Mouse (Mus musculus) 3134 (cell line): Measurements from ENCODE around the gene Fcgr4.

Experiments used
- DNase-seq: peaks from one replicate; pipeline ENCODE4 v3.0.0-alpha.2; 2011; ENCODE audit warnings: low spot score; ENCODE audit not compliant: insufficient read length; ENCODE audit errors: extremely low read depth

Fcgr4 gene

DNA sequence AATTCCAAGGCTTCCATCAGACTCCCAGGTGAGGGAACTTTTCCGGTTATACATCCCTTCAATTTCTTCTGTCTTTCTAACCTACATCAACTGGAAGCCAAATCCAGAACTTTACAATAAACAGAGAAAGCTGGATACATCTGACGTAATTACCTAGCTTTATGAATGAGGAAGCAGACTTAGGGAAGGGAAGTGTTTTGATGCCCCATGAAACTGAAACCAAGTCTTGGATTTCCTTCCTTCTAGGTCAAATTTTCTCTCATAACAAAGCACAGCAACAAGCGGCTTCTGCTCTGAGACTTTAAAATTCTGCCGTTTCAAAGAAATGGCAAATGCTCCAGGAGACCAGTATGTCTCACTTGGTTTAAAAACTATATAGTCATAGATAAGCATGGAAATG lies 12.4 kb upstream of the Fcgr4 start:
- no peak for DNase-seq

GRCm38 (mm10) chr1:171006905-171007304 lies 11.8 kb upstream of the Fcgr4 start:
- no peak for DNase-seq

DNA sequence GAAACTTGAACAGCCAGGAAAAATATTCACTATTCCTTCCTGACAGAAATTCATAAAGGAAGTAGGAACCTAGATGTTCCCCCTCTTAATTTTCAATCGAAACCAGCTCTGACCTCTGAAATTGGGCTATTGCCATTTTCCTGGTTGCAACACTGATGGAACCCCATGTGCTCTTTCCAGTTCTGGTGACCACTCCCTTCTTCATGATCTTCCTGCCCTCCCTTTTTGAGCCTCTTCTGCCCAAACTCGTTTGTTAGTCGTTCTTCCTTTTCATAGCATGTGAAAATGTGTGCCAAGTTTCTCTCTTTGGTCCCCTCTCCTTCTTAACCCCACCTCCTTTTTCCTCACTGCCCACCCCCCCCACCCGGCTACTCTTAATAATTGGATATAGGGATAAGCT lies 7.0 kb upstream of the Fcgr4 start:
- no peak for DNase-seq

DNA sequence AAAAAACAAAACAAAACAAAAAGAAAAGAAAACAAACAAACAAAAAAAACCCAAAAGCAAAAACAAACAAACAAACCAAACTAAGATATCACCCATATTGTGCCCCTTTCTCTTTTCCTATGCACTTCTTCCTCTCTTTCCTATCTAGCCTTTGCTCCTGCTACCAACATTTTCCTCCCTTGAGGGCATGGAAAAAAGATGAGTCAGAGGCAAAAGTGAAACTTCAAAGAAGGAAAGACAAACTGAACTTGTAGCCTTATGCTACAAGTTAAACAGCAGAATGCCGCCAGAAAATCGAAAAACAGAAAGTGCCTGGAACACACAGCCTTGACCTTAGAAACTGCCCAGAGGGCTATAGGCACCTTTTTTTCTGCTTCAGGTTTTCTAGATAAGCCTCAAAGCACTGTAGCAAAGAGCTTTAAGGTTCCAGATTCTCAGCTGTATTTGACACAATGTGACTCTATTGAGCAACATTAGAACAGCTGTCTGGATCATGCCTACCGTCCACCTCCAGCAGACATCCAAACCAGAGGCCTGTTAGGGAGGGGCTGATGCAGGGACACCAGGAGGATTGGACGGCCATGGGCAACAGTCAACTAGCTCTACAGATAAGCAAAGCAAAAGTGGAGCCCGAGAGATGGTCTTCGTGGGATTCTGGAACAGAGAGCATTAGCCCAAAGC lies 1.9 kb upstream of the Fcgr4 start:
- peak; percentile 54 for DNase-seq

- no peak for DNase-seq
These were observed 1.1 kb upstream of the Fcgr4 start for GRCm38 (mm10) chr1:171017468-171018158.

GRCm38 (mm10) chr1:171019311-171019950 lies 711 bp downstream of the Fcgr4 start:
- peak; percentile 80 for DNase-seq

GRCm38 (mm10) chr1:171031752-171032151 lies 13.0 kb downstream of the Fcgr4 start:
- DNase-seq: no peak

DNA sequence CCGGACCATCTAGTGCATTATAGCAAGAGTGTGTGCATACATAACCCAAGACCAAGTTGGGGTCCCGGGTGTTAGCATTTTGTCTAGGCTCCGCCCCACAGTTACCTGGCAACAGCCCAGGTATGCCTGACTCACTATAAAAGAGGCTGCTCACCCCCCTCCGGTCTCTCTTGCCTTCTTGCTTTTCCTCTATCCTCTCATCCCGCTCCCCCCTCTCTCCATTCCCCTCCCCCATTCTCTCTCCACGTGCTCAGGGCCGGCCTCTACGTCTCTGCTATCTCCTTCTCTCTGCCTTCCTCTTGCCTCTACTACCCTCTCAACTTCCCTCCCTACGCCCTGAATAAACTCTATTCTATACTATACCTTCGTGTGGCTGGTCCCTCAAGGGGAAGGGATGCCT lies 14.0 kb downstream of the Fcgr4 start:
- no peak for DNase-seq

- no peak for DNase-seq
These were observed 14.5 kb downstream of the Fcgr4 start for GRCm38 (mm10) chr1:171033196-171033595.

GRCm38 (mm10) chr1:171033756-171034155 lies 15.0 kb downstream of the Fcgr4 start:
- peak; percentile 71 for DNase-seq

DNA sequence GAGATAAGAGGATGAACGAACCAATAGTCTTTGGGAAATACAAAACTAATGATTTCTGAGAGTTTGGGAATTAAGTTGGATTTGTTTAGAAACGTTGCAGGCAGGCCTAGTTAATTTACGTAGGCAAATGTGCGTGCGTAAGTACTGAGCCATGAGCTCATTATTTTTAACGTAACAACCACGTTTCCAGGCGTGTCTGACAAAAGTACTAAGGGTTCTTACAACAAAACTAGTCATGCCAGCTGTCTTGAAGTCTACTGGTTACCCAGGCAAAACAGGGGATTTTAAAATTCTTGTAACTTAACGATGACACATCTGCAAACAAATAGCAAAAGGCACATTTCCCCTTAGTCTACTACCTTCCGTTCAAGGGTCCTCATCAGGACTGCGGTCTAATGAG lies 15.5 kb downstream of the Fcgr4 start:
- no peak for DNase-seq

DNA sequence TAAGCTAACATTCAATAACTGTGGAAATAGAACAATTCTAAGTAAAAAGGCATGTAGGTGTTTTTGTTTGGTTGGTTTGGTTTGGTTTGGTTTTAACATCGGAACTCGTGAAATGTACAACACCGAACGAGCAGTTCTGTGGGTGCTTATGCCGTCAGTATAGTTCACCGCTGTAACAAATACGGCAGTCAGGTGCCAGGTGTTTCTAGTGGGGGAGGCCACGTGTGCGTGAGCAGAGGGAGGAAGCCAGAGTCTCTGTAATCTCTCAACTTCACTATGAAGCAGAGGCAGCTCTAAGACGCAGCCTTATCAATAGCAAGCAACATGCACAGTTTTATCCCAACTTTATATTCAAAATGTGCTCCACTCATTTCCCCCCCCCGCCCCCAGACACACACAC lies 16.9 kb downstream of the Fcgr4 start:
- DNase-seq: no peak

DNA sequence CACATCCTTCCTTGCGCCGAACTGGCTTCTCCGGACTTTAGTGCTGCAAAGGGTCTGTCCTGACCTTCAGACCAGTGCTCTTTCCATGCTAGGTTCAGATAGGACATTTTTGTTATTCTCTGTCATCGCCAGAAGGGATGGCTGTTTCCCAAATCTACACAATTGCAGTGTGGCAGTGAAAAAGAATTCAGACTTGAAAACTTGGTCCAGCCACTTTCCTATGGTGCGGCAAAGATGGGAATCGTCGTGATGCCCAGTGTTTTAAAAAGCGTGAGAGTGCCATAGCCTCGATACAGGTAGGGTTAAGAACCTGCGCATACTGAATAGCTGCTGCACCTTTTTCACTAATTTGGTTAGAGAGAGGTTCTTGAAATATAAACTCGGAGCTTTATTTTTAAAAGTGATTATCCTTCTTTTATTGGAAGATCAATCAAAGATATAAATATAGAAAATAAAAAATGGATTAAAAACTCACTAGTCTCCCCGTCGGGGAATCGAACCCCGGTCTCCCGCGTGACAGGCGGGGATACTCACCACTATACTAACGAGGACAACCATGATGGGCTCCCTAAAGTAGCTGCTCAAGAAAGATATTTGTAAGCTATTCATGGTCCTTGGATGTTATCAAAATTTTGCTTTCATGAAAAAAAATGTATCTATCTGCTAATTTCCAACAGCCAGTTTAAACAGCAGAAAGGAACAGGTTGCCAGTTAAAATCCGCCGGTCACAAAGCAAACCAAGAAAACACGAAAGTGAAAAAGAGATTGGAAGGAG lies 18.0 kb downstream of the Fcgr4 start:
- DNase-seq: peak; percentile 73

DNA sequence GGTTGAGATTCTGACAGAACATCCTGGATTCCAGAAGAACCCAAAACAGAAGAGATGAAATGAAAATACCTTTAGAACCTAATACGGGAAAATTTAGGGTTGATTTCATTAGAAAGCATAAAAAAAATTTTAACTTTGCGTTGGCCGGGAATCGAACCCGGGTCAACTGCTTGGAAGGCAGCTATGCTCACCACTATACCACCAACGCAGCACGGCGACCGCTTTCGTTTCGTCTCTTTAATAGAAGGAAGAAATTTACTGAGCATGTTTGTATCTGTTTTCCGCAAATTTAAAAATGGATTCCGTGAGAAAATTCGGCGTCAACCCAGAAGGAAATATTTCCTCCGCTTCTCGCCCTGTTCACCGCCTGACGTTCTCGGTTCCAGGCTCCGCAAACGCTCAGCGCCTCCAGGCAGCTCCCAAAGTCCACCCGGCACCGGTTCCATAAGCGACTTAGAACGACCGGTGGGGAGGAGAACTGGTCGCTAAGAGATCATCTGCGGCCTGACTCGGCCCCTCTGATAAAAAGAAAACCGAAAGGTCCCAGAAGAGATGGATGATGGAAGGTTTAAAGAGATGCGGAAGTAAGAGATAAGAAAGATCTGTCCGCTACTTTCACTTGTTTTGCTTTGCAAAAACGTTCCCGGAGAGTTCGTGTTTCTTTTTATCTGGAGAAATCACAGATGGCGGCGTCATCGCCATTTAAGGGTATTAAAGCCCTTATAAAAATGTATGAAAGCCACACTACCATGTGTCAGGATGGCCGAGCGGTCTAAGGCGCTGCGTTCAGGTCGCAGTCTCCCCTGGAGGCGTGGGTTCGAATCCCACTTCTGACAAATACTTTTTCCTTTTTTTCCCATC lies 19.4 kb downstream of the Fcgr4 start:
- DNase-seq: peak; percentile 90

DNA sequence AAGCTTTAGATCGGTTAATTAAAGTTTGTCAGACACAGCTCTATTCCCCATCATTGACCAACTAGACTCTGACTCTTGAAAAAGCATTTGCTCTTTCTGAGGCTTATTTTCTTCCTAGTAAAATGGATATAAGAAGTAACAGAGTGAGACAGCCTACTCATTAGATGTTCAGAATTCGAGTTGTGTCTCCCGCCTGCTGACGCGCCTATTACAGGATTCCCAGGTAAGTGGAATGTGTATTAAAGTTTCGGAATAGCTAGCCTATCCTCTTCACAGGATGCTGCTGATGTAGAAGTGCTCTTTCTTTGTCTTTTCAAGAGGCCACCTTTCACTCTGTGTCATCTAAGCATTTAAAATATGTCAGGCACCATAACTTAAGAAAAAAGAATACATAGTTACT lies 20.4 kb downstream of the Fcgr4 start:
- peak; percentile 33 for DNase-seq

GRCm38 (mm10) chr1:171039880-171040279 lies 21.2 kb downstream of the Fcgr4 start:
- DNase-seq: no peak

DNA sequence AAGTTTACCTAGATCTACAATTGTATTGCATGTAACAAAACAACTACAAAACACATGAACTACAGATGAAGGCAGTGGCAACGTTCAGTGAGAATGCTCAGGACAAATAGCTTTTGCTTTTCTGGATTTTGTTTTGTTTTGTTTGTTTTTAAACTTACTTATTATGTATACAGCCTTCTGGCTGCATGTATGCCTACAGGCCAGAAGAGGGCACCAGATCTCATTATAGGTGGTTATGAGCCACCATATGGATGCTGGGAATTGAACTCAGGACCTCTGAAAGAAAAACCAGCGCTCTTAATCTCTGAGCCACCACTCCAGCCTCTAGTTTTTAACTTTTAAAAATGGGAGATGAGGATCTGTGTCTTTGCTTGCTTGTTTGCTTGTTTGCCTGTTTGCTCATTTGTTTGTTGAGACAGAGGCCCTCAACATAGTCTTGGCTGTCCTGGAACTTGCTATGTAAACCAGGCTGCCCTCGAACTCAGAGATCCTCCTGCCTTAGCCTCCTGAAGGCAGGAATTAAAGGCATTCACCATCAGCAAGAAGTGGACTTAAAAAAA lies 25.0 kb downstream of the Fcgr4 start:
- DNase-seq: peak; percentile 58

DNA sequence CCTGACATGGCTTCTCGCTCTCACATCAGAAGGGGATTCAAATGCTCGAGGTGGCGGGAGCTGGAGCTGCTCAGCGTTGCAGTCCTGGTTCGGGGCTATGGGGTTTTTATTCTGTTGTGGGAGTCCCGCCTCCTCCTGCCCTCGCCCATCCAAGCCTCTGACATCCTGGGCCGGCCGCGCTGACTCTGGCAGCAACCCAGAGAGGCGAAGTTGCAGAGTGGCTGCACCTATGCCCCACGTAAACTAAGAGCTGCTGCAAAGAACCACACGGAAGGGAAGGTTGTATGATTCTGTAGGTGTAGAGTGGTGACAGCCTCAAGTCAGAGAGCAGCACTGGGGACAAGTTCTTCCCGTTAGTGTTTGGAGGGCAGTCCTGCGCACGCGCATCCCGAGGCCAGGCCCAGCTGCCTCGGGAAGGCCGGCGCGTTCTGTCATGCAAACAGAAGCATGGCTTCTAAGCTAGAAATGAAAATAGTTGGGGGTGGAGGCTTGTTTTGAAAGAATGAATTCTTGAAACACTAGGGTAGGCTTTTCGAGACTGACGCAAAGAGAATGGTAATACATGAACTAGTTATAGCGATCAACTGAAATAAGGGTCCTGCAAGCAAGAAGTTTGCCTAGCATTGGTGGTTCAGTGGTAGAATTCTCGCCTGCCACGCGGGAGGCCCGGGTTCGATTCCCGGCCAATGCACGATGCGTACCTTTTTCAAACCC lies 25.8 kb downstream of the Fcgr4 start:
- peak; percentile 93 for DNase-seq

GRCm38 (mm10) chr1:171045079-171045465 lies 26.4 kb downstream of the Fcgr4 start:
- DNase-seq: peak; percentile 56
